Mouse (Mus musculus) left cerebral cortex, adult 18-20 months (tissue): ENCODE data around the gene Gm15127. TPM values are rescaled to one million over a fixed set of nuclear protein-coding genes. Genes with fewer than 3 reads are reported as not detected.
"Not testable (repeated sequence)": the region's sequence is repeated elsewhere in the genome, so short reads cannot be mapped to it uniquely, and the experiment has no call there.

ENCODE experiments used
- DNase-seq, 2 experiments: peaks; one replicate each; pipeline ENCODE4 v3.0.0; 2021 to 2022; ENCODE audit warnings: low spot score in 2 of 2, mixed read lengths in 1 of 2
- long read RNA-seq, 2 experiments: library from polyadenylated mRNA; stranded (forward); transcript quantifications; one replicate each; pipeline ENCODE4 v2.0.0; 2021
- total RNA-seq, 2 experiments: library from RNA; stranded (reverse); gene quantifications; 2 replicates each; pipeline ENCODE4 v1.2.3; 2021

Gm15127 gene
- not detected for total RNA-seq
- long read RNA-seq, experiment 1: 0 reads
- long read RNA-seq, experiment 2: 0 reads

DNA sequence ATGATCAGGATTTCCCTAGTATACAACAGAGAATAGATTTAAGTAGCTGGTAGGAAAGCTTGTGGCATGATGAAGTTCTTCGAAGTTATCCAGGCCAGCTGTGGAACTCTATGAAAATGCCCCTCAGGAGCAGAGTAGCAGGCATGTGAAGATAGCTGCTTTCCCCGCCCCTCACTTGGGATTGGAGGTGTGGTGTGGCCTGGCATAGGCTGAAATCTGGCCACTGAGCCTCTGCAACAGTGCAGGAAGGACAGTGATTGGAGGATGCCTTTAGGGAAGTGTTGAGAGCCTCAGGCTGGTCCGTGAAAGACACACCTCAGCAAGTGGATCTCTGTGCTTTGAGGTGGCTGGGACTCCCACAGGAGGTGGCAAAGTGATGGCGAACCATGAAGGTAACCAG, at the start of gene Gm15127:
TSS of gene Gm15127 (plus strand) at position 301 of the 400 bp plus-strand sequence.
- not testable (repeated sequence) for DNase-seq

DNA sequence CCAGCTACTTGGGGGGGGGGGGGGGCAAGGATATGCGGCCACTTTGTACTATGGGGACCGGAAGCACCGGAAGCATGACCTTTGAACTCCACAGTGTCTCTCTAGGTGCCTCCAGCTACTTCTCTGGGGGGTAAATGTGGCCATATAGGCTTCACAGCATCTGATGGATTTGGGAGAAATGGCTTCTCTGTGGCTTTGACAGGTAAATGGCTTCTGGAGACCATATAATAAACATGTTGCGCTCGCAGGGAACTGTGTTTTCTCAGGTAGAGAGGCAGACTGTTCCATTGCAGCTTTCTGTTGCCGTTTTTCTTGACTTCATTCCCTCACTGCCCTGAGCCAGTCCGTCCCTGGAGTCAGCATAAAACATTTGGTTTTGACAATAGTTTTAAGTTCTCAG, 48.3 kb upstream of the Gm15127 start, which contains the start of gene Gm8334:
TSS of gene Gm8334 (minus strand) at position 101 of the 400 bp plus-strand sequence.
- not testable (repeated sequence) for DNase-seq

DNA sequence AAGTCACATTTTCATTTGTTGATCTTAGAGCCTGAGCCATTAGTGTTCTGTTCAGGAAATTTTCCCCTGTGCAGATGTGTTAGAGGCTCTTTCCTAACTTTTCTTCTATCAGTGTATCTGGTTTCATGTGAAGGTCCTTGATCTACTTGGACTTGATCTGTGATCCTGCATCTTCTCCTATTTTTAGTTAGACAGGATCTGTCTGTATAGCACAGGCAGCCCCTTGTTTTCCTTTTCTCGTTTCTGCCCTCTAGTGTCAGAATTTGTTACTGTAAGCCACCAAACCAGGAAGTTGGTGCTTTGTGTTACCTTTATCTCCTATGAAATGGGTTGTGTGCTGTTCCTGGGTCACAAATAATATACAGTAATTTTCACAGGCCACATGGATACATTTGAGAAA, 12.9 kb downstream of the Gm15127 start:
- DNase-seq: peak in 1 of 2 experiments; percentile 1

Other genes starting within 250 kb of the Gm15127 start
- not detected for gene Gm15114, start 174.6 kb upstream of the Gm15127 start, total RNA-seq
- gene Gm8334, start 48.4 kb upstream of the Gm15127 start, total RNA-seq: not detected
- gene Luzp4, start 194.0 kb downstream of the Gm15127 start, total RNA-seq: not detected